25 mouse cellular contexts compared by ENCODE assay signal in genomic region chr11:72508651-72509050, GRCm38 (mm10). TPM values are rescaled to one million over a fixed set of nuclear protein-coding genes. Genes with fewer than 3 reads are reported as not detected.
"Had no signal": no experiment of that assay in that cellular context is flagged by ENCODE, and none has a peak within 500 bp of the region (broad histone marks: within the 10 kb centered on the region; RNA-seq: fewer than 3 reads in every experiment).

No protein-coding gene starts in this region.

- H3K9ac ChIP-seq: heart, embryonic 12.5 days; hindbrain, embryonic 12.5 days; hindbrain, embryonic 14.5 days; intestine, embryonic 15.5 days; limb, embryonic 12.5 days; liver, embryonic 13.5 days; liver, embryonic 15.5 days had no signal

- ATAC-seq: hindbrain, embryonic 16.5 days; inflammation-experienced regulatory T-cells, adult 6 months; intestine, embryonic 15.5 days; intestine, postnatal 0 days had no signal

- H3K27ac ChIP-seq: heart, embryonic 10.5 days; hindbrain, embryonic 10.5 days; hindbrain, embryonic 12.5 days; hindbrain, embryonic 14.5 days; intestine, embryonic 15.5 days; layer of hippocampus, adult 2 months; left cerebral cortex, adult 2 months; limb, embryonic 10.5 days; limb, embryonic 12.5 days; liver, embryonic 13.5 days; liver, embryonic 15.5 days had no signal

- H3K4me1 ChIP-seq: limb, embryonic 10.5 days; liver, embryonic 15.5 days had no signal

- H3K9me3 ChIP-seq: heart, embryonic 10.5 days; heart, embryonic 12.5 days; hindbrain, embryonic 10.5 days; hindbrain, embryonic 12.5 days; intestine, embryonic 15.5 days; limb, embryonic 10.5 days; limb, embryonic 12.5 days; liver, embryonic 13.5 days; liver, embryonic 15.5 days had no signal

- H3K4me3 ChIP-seq: heart, embryonic 10.5 days; heart, embryonic 12.5 days; hindbrain, embryonic 10.5 days; hindbrain, embryonic 12.5 days; intestine, embryonic 15.5 days; layer of hippocampus, adult 2 months; left cerebral cortex, adult 2 months; limb, embryonic 10.5 days; limb, embryonic 12.5 days; liver, embryonic 13.5 days; liver, embryonic 15.5 days had no signal

- H3K36me3 ChIP-seq: heart, embryonic 10.5 days; heart, embryonic 12.5 days; hindbrain, embryonic 10.5 days; hindbrain, embryonic 12.5 days; intestine, embryonic 15.5 days; limb, embryonic 10.5 days; limb, embryonic 12.5 days; liver, embryonic 13.5 days; liver, embryonic 15.5 days had no signal

- H3K4me2 ChIP-seq: heart, embryonic 12.5 days; hindbrain, embryonic 12.5 days; hindbrain, embryonic 14.5 days; intestine, embryonic 15.5 days; limb, embryonic 12.5 days; liver, embryonic 11.5 days; liver, embryonic 13.5 days; liver, embryonic 15.5 days had no signal

- DNase-seq: gastrocnemius, postnatal 14 days; heart, adult 18-20 months; heart, postnatal 10 days; heart, postnatal 4 days; kidney, adult 18-20 months; kidney, adult 8-10 months; kidney, postnatal 10 days; kidney, postnatal 25 days; liver; liver, embryonic 13.5 days had no signal

- H3K27me3 ChIP-seq: hindbrain, embryonic 12.5 days; intestine, embryonic 15.5 days; limb, embryonic 12.5 days; liver, embryonic 13.5 days; liver, embryonic 15.5 days had no signal

RNA-seq across cellular contexts. Expression of gene Spns2, which starts 18.9 kb away (rescaled TPM):
- polyA plus RNA-seq: inflammation-experienced regulatory T-cells, adult 6 months had no signal

RNA-seq across cellular contexts. Expression of gene Spns3, which starts 41.7 kb away (rescaled TPM):
- polyA plus RNA-seq: hindbrain, embryonic 16.5 days; limb, embryonic 12.5 days had no signal
